Mouse (Mus musculus): ENCODE results near the gene Ift57.

The Ift57 gene

GRCm38 (mm10) chr16:49698620-49699525, at the start of gene Ift57:
Gene Ift57 (plus strand): TSS chr16:49699233.
- in situ Hi-C loops (cut with MboI) = no loop called here

- in situ Hi-C loops (cut with MboI) = no loop called here
Measured at GRCm38 (mm10) chr16:49657182-49657581, 41.9 kb upstream of the Ift57 start.

- in situ Hi-C loops (cut with MboI) = no loop called here
Measured at GRCm38 (mm10) chr16:49658029-49658428, 41.0 kb upstream of the Ift57 start.

- in situ Hi-C loops (cut with MboI) = no loop called here
Measured at GRCm38 (mm10) chr16:49659131-49659530, 39.9 kb upstream of the Ift57 start.

GRCm38 (mm10) chr16:49660111-49660510, 38.9 kb upstream of the Ift57 start:
- in situ Hi-C loops (cut with MboI) = no loop called here

GRCm38 (mm10) chr16:49662201-49662600, 36.8 kb upstream of the Ift57 start:
- in situ Hi-C loops (cut with MboI) = no loop called here

GRCm38 (mm10) chr16:49664677-49665076, 34.4 kb upstream of the Ift57 start:
- in situ Hi-C loops (cut with MboI) = no loop called here

GRCm38 (mm10) chr16:49679666-49680065, 19.4 kb upstream of the Ift57 start:
- in situ Hi-C loops (cut with MboI) = no loop called here

GRCm38 (mm10) chr16:49684961-49685360, 14.1 kb upstream of the Ift57 start:
- in situ Hi-C loops (cut with MboI) = no loop called here

GRCm38 (mm10) chr16:49699821-49700220, 788 bp downstream of the Ift57 start:
- in situ Hi-C loops (cut with MboI) = no loop called here

- in situ Hi-C loops (cut with MboI) = no loop called here
Measured at GRCm38 (mm10) chr16:49708074-49708473, 9.0 kb downstream of the Ift57 start.

GRCm38 (mm10) chr16:49710188-49710587, 11.2 kb downstream of the Ift57 start:
- in situ Hi-C loops (cut with MboI) = no loop called here

GRCm38 (mm10) chr16:49713302-49713701, 14.3 kb downstream of the Ift57 start:
- in situ Hi-C loops (cut with MboI) = no loop called here

GRCm38 (mm10) chr16:49720671-49721070, 21.6 kb downstream of the Ift57 start:
- in situ Hi-C loops (cut with MboI) = no loop called here

- in situ Hi-C loops (cut with MboI) = no loop called here
Measured at GRCm38 (mm10) chr16:49721678-49722077, 22.6 kb downstream of the Ift57 start.

- in situ Hi-C loops (cut with MboI) = no loop called here
Measured at GRCm38 (mm10) chr16:49723222-49723621, 24.2 kb downstream of the Ift57 start.

- in situ Hi-C loops (cut with MboI) = no loop called here
Measured at GRCm38 (mm10) chr16:49724232-49724631, 25.2 kb downstream of the Ift57 start.

GRCm38 (mm10) chr16:49724931-49725330, 25.9 kb downstream of the Ift57 start:
- in situ Hi-C loops (cut with MboI) = no loop called here

- in situ Hi-C loops (cut with MboI) = no loop called here
Measured at GRCm38 (mm10) chr16:49725446-49725845, 26.4 kb downstream of the Ift57 start.

- in situ Hi-C loops (cut with MboI) = no loop called here
Measured at GRCm38 (mm10) chr16:49726216-49726615, 27.2 kb downstream of the Ift57 start.

- in situ Hi-C loops (cut with MboI) = no loop called here
Measured at GRCm38 (mm10) chr16:49726761-49727160, 27.7 kb downstream of the Ift57 start.

- in situ Hi-C loops (cut with MboI) = no loop called here
Measured at GRCm38 (mm10) chr16:49736536-49736935, 37.5 kb downstream of the Ift57 start.

- in situ Hi-C loops (cut with MboI) = no loop called here
Measured at GRCm38 (mm10) chr16:49747360-49747759, 48.3 kb downstream of the Ift57 start.

- in situ Hi-C loops (cut with MboI) = no loop called here
Measured at GRCm38 (mm10) chr16:49752906-49753305, 53.9 kb downstream of the Ift57 start.
